Mouse (Mus musculus) lung, embryonic 14.5 days (tissue): ENCODE results near the gene Fgfr2. TPM values are rescaled to one million over a fixed set of nuclear protein-coding genes. Genes with fewer than 3 reads are reported as not detected.
A peak's percentile ranks its signal among the peaks of the same experiment; 100 is the strongest.

Experiments used
- ATAC-seq: fragments of 200-750 bp; cut with Nextera tagmentation; 2 replicates; pipeline ENCODE4 v1.8.0; 2017; ENCODE audit warnings: mild to moderate bottlenecking, moderate TSS enrichment, moderate library complexity; ENCODE audit not compliant: insufficient read depth
- DNase-seq: peaks from one replicate; pipeline ENCODE4 v3.0.0-alpha.2; 2015
- H3K27ac ChIP-seq: fragments of 300-500 bp; sonication (generic); 2 replicates; pipeline ENCODE4 v1.5.1; 2014; ENCODE audit warnings: low read depth, mild to moderate bottlenecking, moderate library complexity
- H3K27me3 ChIP-seq: fragments of 300-500 bp; sonication (generic); 2 replicates; pipeline ENCODE4 v1.6.1; 2014; ENCODE audit warnings: low read length, control low read depth; ENCODE audit not compliant: insufficient read depth
- H3K36me3 ChIP-seq: fragments of 300-500 bp; sonication (generic); 2 replicates; pipeline ENCODE4 v1.6.1; 2014; ENCODE audit warnings: control low read depth; ENCODE audit not compliant: insufficient read depth
- H3K4me1 ChIP-seq: fragments of 300-500 bp; sonication (generic); 2 replicates; pipeline ENCODE4 v1.6.1; 2014; ENCODE audit warnings: antibody characterized with exemption, control low read depth; ENCODE audit not compliant: insufficient read depth
- H3K4me2 ChIP-seq: fragments of 300-500 bp; sonication (generic); 2 replicates; pipeline ENCODE4 v1.6.1; 2014; ENCODE audit warnings: mild to moderate bottlenecking
- H3K4me3 ChIP-seq: fragments of 300-500 bp; sonication (generic); 2 replicates; pipeline ENCODE4 v1.5.1; 2014; ENCODE audit warnings: low read depth, low read length
- H3K9ac ChIP-seq: fragments of 300-500 bp; sonication (generic); 2 replicates; pipeline ENCODE4 v1.6.1; 2014
- H3K9me3 ChIP-seq: fragments of 300-500 bp; sonication (generic); 2 replicates; pipeline ENCODE4 v1.6.1; 2016; ENCODE audit warnings: low read depth, low read length, control low read depth
- CTCF ChIP-seq: IDR thresholded peaks from 2 replicates; pipeline ENCODE4 v1.5.1; 2016; ENCODE audit warnings: antibody characterized with exemption, low read depth
- WGBS: fragments of 180-500 bp; shearing (Covaris S2); extraction: QIAGEN DNeasy Blood & Tissue Kit; methylation state at CpG from one replicate; pipeline ENCODE4 v1.1.7; 2014; 5-methylcytosine and 5-hydroxymethylcytosine counted together
- polyA plus RNA-seq: library from polyadenylated mRNA; unstranded; fragments of >200 nt; fragmentation: Nextera tagmentation; extraction: Ambion mirVana; gene quantifications from 2 replicates; pipeline ENCODE4 v1.2.1, GENCODE M21; 2014

Fgfr2 gene
- polyA plus RNA-seq, 1 experiment from 2014 or later = 179 TPM

DNA sequence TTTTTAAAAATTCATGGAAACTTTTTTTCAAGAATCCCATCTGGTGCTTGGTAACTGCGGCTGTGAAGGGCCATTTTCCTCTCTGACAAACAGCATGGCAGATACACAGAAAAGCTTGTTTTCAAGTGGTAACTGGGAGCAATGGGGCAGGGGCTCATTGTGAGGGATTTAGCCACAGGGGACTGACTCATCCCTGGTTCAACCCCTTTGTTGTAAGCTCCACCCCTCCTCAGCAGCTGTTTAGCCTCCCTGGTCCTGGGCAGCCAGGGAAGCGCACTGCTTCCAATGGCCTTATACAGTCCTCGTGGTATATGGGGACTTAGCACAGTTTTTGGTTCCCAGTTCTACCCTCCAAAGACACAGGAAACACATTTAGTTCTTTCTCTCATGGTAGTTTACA, 1426.3 kb downstream of the Fgfr2 start:
- Histone ChIP-seq H3K27ac (no peak overlapping the region), H3K4me2 (no peak overlapping the region), H3K9ac (no peak overlapping the region), H3K36me3 (no peaks in the 10 kb centered on the region), H3K4me1 (no peaks in the 10 kb centered on the region), H3K27me3 (no peaks in the 10 kb centered on the region), H3K9me3 (no peaks in the 10 kb centered on the region), H3K4me3 (no peak overlapping the region)
- no peak for TF ChIP-seq CTCF
- no peak for DNase-seq
- no peak for ATAC-seq
- 30% methylated on average over 3 of the region's 3 CpGs for WGBS

DNA sequence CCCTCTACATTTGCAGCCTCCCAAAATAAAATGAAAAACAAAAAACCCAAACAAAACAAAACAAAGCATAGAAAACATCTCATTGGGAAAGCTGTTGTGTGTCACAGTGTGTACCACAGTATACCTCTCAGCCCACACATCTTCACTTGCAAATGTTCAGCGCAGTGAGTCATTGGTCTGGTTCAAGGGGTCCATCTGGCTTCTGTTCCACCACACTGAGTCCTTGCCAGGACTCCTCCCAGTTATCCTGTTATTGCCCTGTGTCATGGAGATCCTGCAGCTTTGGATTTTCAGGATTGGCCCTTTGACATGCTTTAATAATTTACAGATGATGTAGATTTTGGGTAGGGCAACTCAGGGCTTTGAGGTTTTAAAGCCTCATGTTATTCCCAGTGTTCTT, 1435.8 kb downstream of the Fgfr2 start:
- Histone ChIP-seq H3K27ac (no peak overlapping the region), H3K4me1 (no peaks in the 10 kb centered on the region), H3K36me3 (no peaks in the 10 kb centered on the region), H3K9me3 (no peaks in the 10 kb centered on the region), H3K27me3 (no peaks in the 10 kb centered on the region), H3K4me2 (no peak overlapping the region), H3K4me3 (no peak overlapping the region), H3K9ac (no peak overlapping the region)
- TF ChIP-seq CTCF = no peak
- DNase-seq (peak; percentile 69), ATAC-seq (peak; percentile 75)
- 57% methylated on average over 1 of the region's 1 CpGs for WGBS

DNA sequence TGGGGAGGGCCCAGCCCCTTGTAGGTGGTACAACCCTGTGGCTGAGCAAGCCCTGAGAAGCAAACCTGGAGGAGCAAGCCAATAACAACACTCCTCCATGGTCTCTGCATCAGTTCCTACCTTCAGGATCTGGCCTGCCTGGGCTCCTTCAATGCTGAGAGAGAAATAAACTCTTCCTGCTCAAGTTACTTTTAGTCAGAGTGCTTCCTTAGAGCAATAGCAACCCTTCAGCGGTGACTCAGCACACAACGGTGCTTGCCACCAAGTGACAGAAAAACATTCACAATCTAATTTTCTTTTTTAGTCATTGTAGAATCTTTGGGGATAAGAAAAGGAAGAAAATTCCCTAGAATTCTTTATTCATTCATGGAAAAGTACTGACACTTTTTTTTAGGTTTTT, 1446.0 kb downstream of the Fgfr2 start:
- 91% methylated on average over 2 of the region's 2 CpGs for WGBS
- Histone ChIP-seq H3K9me3 (no peaks in the 10 kb centered on the region), H3K4me1 (no peaks in the 10 kb centered on the region), H3K4me2 (no peak overlapping the region), H3K36me3 (no peaks in the 10 kb centered on the region), H3K27ac (no peak overlapping the region), H3K4me3 (no peak overlapping the region), H3K27me3 (no peaks in the 10 kb centered on the region), H3K9ac (no peak overlapping the region)
- DNase-seq (no peak), ATAC-seq (no peak)
- no peak for TF ChIP-seq CTCF

- no peaks in the 10 kb centered on the region for H3K27me3 ChIP-seq
- no peak overlapping the region for H3K27ac ChIP-seq
- H3K4me3 ChIP-seq = no peak overlapping the region
- WGBS = 68% methylated on average over 6 of the region's 6 CpGs
- H3K4me2 ChIP-seq = no peak overlapping the region
- no peak for TF ChIP-seq CTCF
- no peaks in the 10 kb centered on the region for H3K4me1 ChIP-seq
- no peak overlapping the region for H3K9ac ChIP-seq
- ATAC-seq (no peak), DNase-seq (no peak)
- no peaks in the 10 kb centered on the region for H3K36me3 ChIP-seq
- H3K9me3 ChIP-seq = no peaks in the 10 kb centered on the region
Observed at GRCm38 (mm10) chr7:131670586-131670985, 1452.6 kb downstream of the Fgfr2 start.

- H3K4me2 ChIP-seq = no peak overlapping the region
- ATAC-seq (no peak), DNase-seq (no peak)
- 68% methylated on average over 4 of the region's 4 CpGs for WGBS
- no peak overlapping the region for H3K4me3 ChIP-seq
- no peaks in the 10 kb centered on the region for H3K9me3 ChIP-seq
- H3K27ac ChIP-seq = no peak overlapping the region
- TF ChIP-seq CTCF = no peak
- H3K36me3 ChIP-seq = no peaks in the 10 kb centered on the region
- H3K9ac ChIP-seq = no peak overlapping the region
- H3K27me3 ChIP-seq = no peaks in the 10 kb centered on the region
- no peaks in the 10 kb centered on the region for H3K4me1 ChIP-seq
Observed at GRCm38 (mm10) chr7:131669326-131669725, 1453.8 kb downstream of the Fgfr2 start.

DNA sequence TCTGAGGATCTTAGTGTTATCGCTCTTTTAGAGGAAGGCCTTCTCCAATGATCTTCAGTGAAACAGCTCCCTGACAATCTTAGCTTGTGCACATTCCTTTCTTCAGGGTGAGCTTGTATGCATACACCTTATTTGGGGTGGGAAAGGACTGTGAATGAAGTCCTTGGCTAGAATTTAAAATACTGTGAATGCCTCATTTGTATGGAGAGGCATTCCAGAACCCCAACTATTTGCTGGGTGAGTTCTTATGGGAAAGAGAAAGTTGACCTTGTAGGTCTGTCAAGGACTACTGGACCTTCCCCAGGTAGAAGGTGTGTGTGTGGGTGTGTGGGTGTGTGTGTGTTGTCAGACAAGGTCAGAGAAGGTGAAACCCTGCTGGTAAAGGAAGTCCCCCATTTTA, 1462.4 kb downstream of the Fgfr2 start:
- no peak for DNase-seq
- no peak overlapping the region for H3K4me3 ChIP-seq
- H3K27ac ChIP-seq = no peak overlapping the region
- 88% methylated on average over 1 of the region's 1 CpGs for WGBS
- no peaks in the 10 kb centered on the region for H3K4me1 ChIP-seq
- H3K9me3 ChIP-seq = no peaks in the 10 kb centered on the region
- no peaks in the 10 kb centered on the region for H3K36me3 ChIP-seq
- H3K9ac ChIP-seq = no peak overlapping the region
- H3K27me3 ChIP-seq = no peaks in the 10 kb centered on the region
- no peak for ATAC-seq
- H3K4me2 ChIP-seq = no peak overlapping the region
- TF ChIP-seq CTCF = no peak

- ATAC-seq (no peak), DNase-seq (no peak)
- Histone ChIP-seq H3K4me2 (no peak overlapping the region), H3K4me3 (no peak overlapping the region), H3K4me1 (no peaks in the 10 kb centered on the region), H3K27me3 (no peaks in the 10 kb centered on the region), H3K36me3 (no peaks in the 10 kb centered on the region), H3K9me3 (no peaks in the 10 kb centered on the region), H3K27ac (no peak overlapping the region), H3K9ac (no peak overlapping the region)
- 60% methylated on average over 7 of the region's 7 CpGs for WGBS
- TF ChIP-seq CTCF = no peak
Observed at GRCm38 (mm10) chr7:131656017-131656416, 1467.1 kb downstream of the Fgfr2 start.

- H3K4me3 ChIP-seq = no peak overlapping the region
- 83% methylated on average over 6 of the region's 6 CpGs for WGBS
- no peak overlapping the region for H3K27ac ChIP-seq
- H3K4me1 ChIP-seq = no peaks in the 10 kb centered on the region; the same call in 1 of the 2 replicates
- DNase-seq (no peak), ATAC-seq (no peak)
- no peak for TF ChIP-seq CTCF
- H3K4me2 ChIP-seq = no peak overlapping the region
- no peaks in the 10 kb centered on the region for H3K9me3 ChIP-seq
- no peaks in the 10 kb centered on the region for H3K27me3 ChIP-seq
- no peak overlapping the region for H3K9ac ChIP-seq
- H3K36me3 ChIP-seq = no peaks in the 10 kb centered on the region
Observed at GRCm38 (mm10) chr7:131653416-131653815, 1469.7 kb downstream of the Fgfr2 start.
